Mouse (Mus musculus) ovary, postnatal 14 days (tissue): ENCODE data around the gene Smarcb1.
A peak's percentile ranks its signal among the peaks of the same experiment; 100 is the strongest.

Source experiments
- DNase-seq: peaks from one replicate; pipeline ENCODE4 v3.0.0; 2022; ENCODE audit warnings: low spot score

Gene Smarcb1

GRCm38 (mm10) chr10:75934991-75935390 is 13.6 kb upstream of the Smarcb1 start:
- no peak for DNase-seq

- DNase-seq: no peak
Measured at GRCm38 (mm10) chr10:75932891-75933290, 11.5 kb upstream of the Smarcb1 start, which contains the start of gene Chchd10. Gene Chchd10 (plus strand): TSS chr10:75933130.

- no peak for DNase-seq
Measured at GRCm38 (mm10) chr10:75932081-75932678, 10.8 kb upstream of the Smarcb1 start.

GRCm38 (mm10) chr10:75931311-75931710 is 9.9 kb upstream of the Smarcb1 start:
- no peak for DNase-seq

GRCm38 (mm10) chr10:75930304-75930703 is 8.9 kb upstream of the Smarcb1 start:
- DNase-seq: no peak

- DNase-seq: no peak
Measured at GRCm38 (mm10) chr10:75926396-75926795, 5.0 kb upstream of the Smarcb1 start.

- no peak for DNase-seq
Measured at GRCm38 (mm10) chr10:75924324-75924723, 2.9 kb upstream of the Smarcb1 start.

GRCm38 (mm10) chr10:75921726-75922560 is 526 bp upstream of the Smarcb1 start:
- DNase-seq: no peak

- no peak for DNase-seq
Measured at GRCm38 (mm10) chr10:75919026-75919425, 2.4 kb downstream of the Smarcb1 start.

- DNase-seq: no peak
Measured at GRCm38 (mm10) chr10:75916840-75917239, 4.6 kb downstream of the Smarcb1 start.

- no peak for DNase-seq
Measured at GRCm38 (mm10) chr10:75915557-75915956, 5.9 kb downstream of the Smarcb1 start.

- no peak for DNase-seq
Measured at GRCm38 (mm10) chr10:75913013-75913589, 8.3 kb downstream of the Smarcb1 start.

- DNase-seq: no peak
Measured at GRCm38 (mm10) chr10:75910698-75911097, 10.7 kb downstream of the Smarcb1 start.

- DNase-seq: no peak
Measured at GRCm38 (mm10) chr10:75906882-75907281, 14.5 kb downstream of the Smarcb1 start.

- no peak for DNase-seq
Measured at GRCm38 (mm10) chr10:75904391-75904790, 17.0 kb downstream of the Smarcb1 start.

- peak; percentile 48 for DNase-seq
Measured at GRCm38 (mm10) chr10:75898846-75899245, 22.6 kb downstream of the Smarcb1 start.

- no peak for DNase-seq
Measured at GRCm38 (mm10) chr10:75898039-75898564, 23.3 kb downstream of the Smarcb1 start.

GRCm38 (mm10) chr10:75897373-75897772 is 24.0 kb downstream of the Smarcb1 start:
- peak; percentile 55 for DNase-seq

- DNase-seq: no peak
Measured at GRCm38 (mm10) chr10:75896208-75896607, 25.2 kb downstream of the Smarcb1 start.

GRCm38 (mm10) chr10:75895730-75896129 is 25.7 kb downstream of the Smarcb1 start:
- DNase-seq: no peak

- DNase-seq: no peak
Measured at GRCm38 (mm10) chr10:75894601-75895000, 26.8 kb downstream of the Smarcb1 start.

GRCm38 (mm10) chr10:75893089-75893750 is 28.2 kb downstream of the Smarcb1 start, which contains the start of gene Derl3:
Gene Derl3 (plus strand): TSS chr10:75893413.
- peak; percentile 76 for DNase-seq
